Mouse (Mus musculus): Measurements from ENCODE around the gene Vsig4.
"Not testable (repeated sequence)": the region's sequence is repeated elsewhere in the genome, so short reads cannot be mapped to it uniquely, and the experiment has no call there.

Vsig4 gene

DNA sequence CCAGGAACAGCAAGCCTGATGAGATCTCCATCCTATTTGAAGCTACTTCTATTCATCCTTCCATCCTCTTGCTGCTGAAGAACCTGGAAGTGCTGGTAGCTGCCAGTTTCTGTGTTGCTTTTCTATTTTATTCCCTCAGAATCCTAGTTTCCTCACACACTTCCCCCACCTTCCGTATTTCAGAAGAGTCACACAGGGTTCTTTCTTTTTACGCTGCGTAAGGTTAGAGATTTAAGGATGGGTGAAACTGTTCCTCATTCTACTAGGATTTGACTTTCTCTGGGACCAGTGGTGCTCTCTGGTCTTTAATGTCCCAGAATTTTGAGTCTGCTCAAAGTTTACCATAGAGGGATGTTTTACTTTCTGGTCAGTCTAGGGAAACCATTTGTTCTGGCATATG lies at the start of gene Vsig4:
Gene Vsig4 (minus strand): TSS at position 101 of the 400 bp plus-strand sequence.
- no peak for DNase-seq (ENCODE audit: low read depth, low spot score)

DNA sequence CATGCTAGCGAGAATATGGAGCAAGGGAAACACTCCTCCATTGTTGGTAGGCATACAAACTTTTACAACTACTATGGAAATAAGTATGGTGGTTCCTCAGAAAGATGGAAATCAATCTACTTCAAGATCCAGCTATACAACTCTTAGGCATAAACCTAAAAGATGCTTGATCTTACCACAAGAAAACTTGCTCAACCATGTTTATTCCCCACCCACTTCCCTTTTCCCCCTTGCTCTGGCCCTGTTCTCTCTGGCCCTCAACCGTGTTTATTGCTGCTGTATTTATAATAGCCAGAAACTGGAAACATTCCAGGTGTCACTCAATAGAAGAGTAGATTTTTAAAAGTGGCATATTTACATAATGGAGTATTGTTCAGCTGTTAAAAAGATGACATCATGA lies 45.9 kb upstream of the Vsig4 start:
- DNase-seq (ENCODE audit: low read depth, low spot score), result no peak

DNA sequence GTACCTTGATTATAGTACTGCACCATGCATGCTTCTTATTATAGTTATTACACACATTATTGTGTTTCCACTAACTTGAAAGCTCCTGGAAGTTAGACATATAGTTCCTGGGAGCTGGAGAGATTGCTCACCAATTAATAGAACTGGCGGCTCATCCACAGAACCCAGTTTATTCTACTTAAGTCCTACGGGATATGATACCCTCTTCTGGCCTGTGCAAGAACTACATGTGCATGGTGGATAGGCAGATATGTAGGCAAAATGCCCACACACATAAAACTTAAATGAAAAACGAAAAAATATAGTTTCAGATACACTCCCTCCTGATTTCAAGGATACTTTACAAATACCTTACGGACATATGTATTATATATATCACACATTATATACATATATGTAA lies 36.5 kb upstream of the Vsig4 start:
- DNase-seq (ENCODE audit: low read depth, low spot score), result no peak

DNA sequence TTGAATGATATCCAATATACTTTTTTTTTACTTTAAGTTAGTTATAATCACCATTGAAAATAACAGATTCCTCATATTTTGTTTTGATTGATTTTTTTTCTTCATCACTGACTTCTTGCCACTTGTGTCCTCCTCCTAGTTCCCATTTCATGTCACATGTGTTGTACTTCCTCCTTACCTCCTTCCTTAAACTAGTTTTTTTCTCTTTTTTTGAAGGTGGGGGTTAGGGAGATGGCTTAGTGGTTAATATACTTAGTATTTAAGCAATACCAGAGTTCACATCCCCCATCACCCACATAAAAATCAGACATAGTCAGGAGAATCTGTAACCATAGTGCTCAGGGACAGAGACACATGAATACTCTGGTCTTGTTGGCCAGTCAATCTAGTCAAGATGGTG lies 36.7 kb downstream of the Vsig4 start:
- DNase-seq (ENCODE audit: low read depth, low spot score), result no peak

GRCm38 (mm10) chrX:96239644-96240043 lies 53.6 kb downstream of the Vsig4 start:
- DNase-seq (ENCODE audit: low read depth, low spot score), result no peak

DNA sequence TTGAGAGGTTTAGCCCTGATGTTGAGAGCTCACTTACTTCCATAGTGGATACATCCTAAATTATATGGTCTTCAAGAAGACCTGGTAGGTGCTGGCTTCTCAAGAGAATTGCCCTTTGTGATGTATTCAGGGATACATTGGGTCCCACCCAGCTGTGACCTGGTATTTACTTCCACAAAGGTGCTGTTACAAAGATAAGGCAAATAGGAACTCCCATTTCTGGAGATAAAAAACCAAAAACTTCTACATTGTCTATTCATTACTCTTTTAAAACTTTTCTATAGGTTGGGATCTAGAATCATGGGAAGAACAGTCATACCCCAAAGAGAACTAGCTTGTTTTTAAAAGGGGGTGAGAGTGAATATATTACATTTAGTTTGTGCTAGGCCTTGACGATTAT lies 54.2 kb downstream of the Vsig4 start:
- no peak for DNase-seq (ENCODE audit: low read depth, low spot score)

DNA sequence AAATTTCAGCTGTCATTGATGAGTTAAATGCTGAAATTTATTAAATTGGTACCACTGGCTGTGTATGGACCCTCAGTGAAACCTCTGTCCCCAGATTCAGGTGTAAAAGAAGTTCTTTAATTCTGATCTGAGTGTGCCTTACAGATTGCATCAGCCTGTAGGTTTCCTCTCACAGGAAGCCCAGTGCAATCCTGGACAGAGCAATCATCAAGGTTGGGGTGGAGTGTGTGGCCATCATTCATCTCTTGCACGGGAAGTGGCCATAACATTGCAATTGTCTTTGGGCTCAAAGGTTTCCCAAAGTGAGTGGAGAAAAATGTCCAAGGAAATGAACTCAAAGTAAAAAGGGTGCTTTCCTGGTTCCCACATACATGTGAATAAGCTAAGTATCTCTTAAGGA lies 57.5 kb downstream of the Vsig4 start:
- DNase-seq (ENCODE audit: low read depth, low spot score), result no peak

- no peak for DNase-seq (ENCODE audit: low read depth, low spot score)
Measured at GRCm38 (mm10) chrX:96227030-96227429, 66.2 kb downstream of the Vsig4 start.

DNA sequence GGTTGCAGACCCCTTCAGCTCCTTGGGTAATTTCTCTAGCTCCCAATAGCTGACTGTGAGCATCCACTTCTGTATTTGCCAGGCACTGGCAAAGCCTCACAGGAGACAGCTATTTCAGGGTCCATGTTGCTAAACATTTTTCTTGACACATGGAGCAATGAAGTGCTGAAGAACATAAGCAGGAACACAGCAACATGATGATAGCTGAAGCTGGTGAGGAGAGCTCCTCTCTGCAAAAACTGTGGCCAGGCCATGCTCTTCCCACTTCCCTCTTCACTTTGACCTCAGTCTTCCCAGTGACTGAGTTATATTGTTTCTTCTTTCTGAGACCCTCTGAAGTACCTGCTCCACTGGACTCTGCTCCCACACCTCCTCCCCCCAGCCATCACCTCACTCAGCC lies 67.8 kb downstream of the Vsig4 start:
- DNase-seq (ENCODE audit: low read depth, low spot score), result no peak

- no peak for DNase-seq (ENCODE audit: low read depth, low spot score)
Measured at GRCm38 (mm10) chrX:96224210-96224609, 69.0 kb downstream of the Vsig4 start.

GRCm38 (mm10) chrX:96218088-96218487 lies 75.2 kb downstream of the Vsig4 start:
- DNase-seq (ENCODE audit: low read depth, low spot score), result no peak

- no peak for DNase-seq (ENCODE audit: low read depth, low spot score)
Measured at GRCm38 (mm10) chrX:96206872-96207271, 86.4 kb downstream of the Vsig4 start.

- not testable (repeated sequence) for DNase-seq (ENCODE audit: low read depth, low spot score)
Measured at GRCm38 (mm10) chrX:96205143-96205542, 88.1 kb downstream of the Vsig4 start.

Data from brain, embryonic 18.5 days (tissue).